8 mouse cellular contexts compared by ENCODE assay signal in the genomic region with DNA sequence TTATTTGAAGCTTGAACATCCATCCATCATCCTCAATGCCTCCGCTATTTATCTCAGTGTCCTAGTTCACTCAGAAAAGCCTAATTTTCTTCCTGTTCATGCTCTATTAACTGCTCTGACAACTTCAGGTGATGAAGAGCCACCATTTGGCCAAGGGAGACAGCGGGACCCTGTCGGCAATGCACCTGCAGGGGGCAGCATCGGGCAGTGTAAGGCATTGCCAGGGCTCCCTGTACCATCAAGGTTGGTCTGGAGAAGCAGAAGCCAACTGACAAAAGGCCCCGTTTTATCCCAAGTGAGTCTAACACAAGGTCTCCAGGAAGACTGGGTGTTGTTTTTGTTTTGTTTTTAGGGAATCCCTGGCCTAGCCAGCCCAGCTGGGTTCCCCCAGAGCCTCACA. TPM values are rescaled to one million over a fixed set of nuclear protein-coding genes. Genes with fewer than 3 reads are reported as not detected.
DNase-seq lines count a peak whose midpoint lies in the region; ATAC-seq and TF ChIP-seq lines count a peak whose summit lies in the region.

No protein-coding gene starts in this region.

- no peaks in the 10 kb centered on the region for H3K9me3 ChIP-seq in embryonic facial prominence, embryonic 15.5 days (replicated peaks)
- no peaks in the 10 kb centered on the region for H3K9me3 ChIP-seq in heart, embryonic 10.5 days
- H3K9me3 ChIP-seq in kidney, embryonic 15.5 days (replicated peaks) = no peaks in the 10 kb centered on the region

- peaks cover 4% of the 10 kb centered on the region; the same call in 1 of the 2 replicates for H3K4me1 ChIP-seq in bone marrow, adult 2 months (ENCODE audit: control insufficient read depth, insufficient read depth, low read length)
- H3K4me1 ChIP-seq in embryonic facial prominence, embryonic 15.5 days = peaks cover 44% of the 10 kb centered on the region
- peaks cover 50% of the 10 kb centered on the region for H3K4me1 ChIP-seq in heart, embryonic 10.5 days
- H3K4me1 ChIP-seq in kidney, embryonic 15.5 days = peaks cover 48% of the 10 kb centered on the region

- TF ChIP-seq POLR2A in bone marrow, adult 2 months (IDR thresholded peaks at IDR 0.05; ENCODE audit: borderline replicate concordance, control insufficient read depth, low read depth, low read length) = peak; percentile 49; the same call in 1 of the 2 replicates

- H3K36me3 ChIP-seq in embryonic facial prominence, embryonic 15.5 days = no peaks in the 10 kb centered on the region
- no peaks in the 10 kb centered on the region for H3K36me3 ChIP-seq in heart, embryonic 10.5 days
- no peaks in the 10 kb centered on the region for H3K36me3 ChIP-seq in kidney, embryonic 15.5 days

- no peak overlapping the region for H3K4me2 ChIP-seq in embryonic facial prominence, embryonic 15.5 days (replicated peaks)
- no peak overlapping the region for H3K4me2 ChIP-seq in kidney, embryonic 15.5 days

- DNase-seq in 3T3-L1 (ENCODE audit: low read depth, low spot score) (peak; percentile 94), liver (peak; percentile 92)
- peak; percentile 93 for DNase-seq in heart, embryonic 10.5 days (ENCODE audit: low spot score)
- peak; percentile 88 to 90 for DNase-seq in spleen, postnatal 36 days (ENCODE audit: low spot score in 2 of 2)

- no peak overlapping the region for H3K9ac ChIP-seq in embryonic facial prominence, embryonic 15.5 days
- H3K9ac ChIP-seq in kidney, embryonic 15.5 days = no peak overlapping the region

- no peaks in the 10 kb centered on the region for H3K27me3 ChIP-seq in embryonic facial prominence, embryonic 15.5 days
- H3K27me3 ChIP-seq in heart, embryonic 10.5 days (ENCODE audit: insufficient read depth, poor library complexity, severe bottlenecking) = no peaks in the 10 kb centered on the region
- no peaks in the 10 kb centered on the region for H3K27me3 ChIP-seq in kidney, embryonic 15.5 days

- TF ChIP-seq CTCF in bone marrow, adult 2 months (IDR thresholded peaks at IDR 0.05; ENCODE audit: control insufficient read depth, insufficient read depth, low read length) = peak; percentile 99

- H3K4me3 ChIP-seq in bone marrow, adult 2 months (replicated peaks; ENCODE audit: control insufficient read depth, low read depth, low read length) = no peak overlapping the region
- H3K4me3 ChIP-seq in embryonic facial prominence, embryonic 15.5 days (replicated peaks) = no peak overlapping the region
- H3K4me3 ChIP-seq in heart, embryonic 10.5 days = no peak overlapping the region
- no peak overlapping the region for H3K4me3 ChIP-seq in kidney, embryonic 15.5 days (replicated peaks)

- WGBS in bone marrow, adult 2 months = 3% methylated on average over 5 of the region's 5 CpGs
- 3% methylated on average over 5 of the region's 5 CpGs for WGBS in embryonic facial prominence, embryonic 15.5 days
- 6% methylated on average over 5 of the region's 5 CpGs for WGBS in heart, embryonic 10.5 days
- WGBS in kidney, embryonic 15.5 days = 2% methylated on average over 5 of the region's 5 CpGs

- peak; percentile 75 for ATAC-seq in embryonic facial prominence, embryonic 15.5 days (ENCODE audit: insufficient number of reproducible peaks, low FRiP score, low TSS enrichment, low read depth)
- peak; percentile 66 for ATAC-seq in kidney, embryonic 15.5 days (replicated peaks; ENCODE audit: low FRiP score)
- ATAC-seq in monocyte, adult 5-6 weeks (replicated peaks; ENCODE audit: insufficient number of reproducible peaks, low FRiP score, low TSS enrichment, poor library complexity, severe bottlenecking) = peak; percentile 69

- H3K27ac ChIP-seq in bone marrow, adult 2 months (ENCODE audit: control insufficient read depth, insufficient read depth, low read depth, low read length, poor library complexity) = no peak overlapping the region
- no peak overlapping the region for H3K27ac ChIP-seq in embryonic facial prominence, embryonic 15.5 days (replicated peaks)
- peak overlapping the region; percentile 84 for H3K27ac ChIP-seq in heart, embryonic 10.5 days
- no peak overlapping the region for H3K27ac ChIP-seq in kidney, embryonic 15.5 days

RNA-seq across cellular contexts. Expression of a gene that starts 50.5 kb away (rescaled TPM):
- 10.4 and 18.8 TPM in 2 replicates for polyA plus RNA-seq in bone marrow, adult 2 months (2011; ENCODE audit: insufficient read depth, insufficient read length, low replicate concordance, missing spikeins)
- 10.4 and 10.8 TPM in 2 replicates for polyA plus RNA-seq in embryonic facial prominence, embryonic 15.5 days (2015; fragmentation: Nextera tagmentation; extraction: Ambion mirVana)
- polyA plus RNA-seq in heart, embryonic 10.5 days (2016; fragmentation: Nextera tagmentation; extraction: Ambion mirVana) = 3.4 and 8.6 TPM in 2 replicates
- 7.5 and 7.6 TPM in 2 replicates for polyA plus RNA-seq in kidney, embryonic 15.5 days (2015; fragmentation: Nextera tagmentation; extraction: Ambion mirVana)
- total RNA-seq in monocyte, adult 5-6 weeks (2017) = 118 to 240 TPM (median 139 TPM) in 3 replicates
